Mouse (Mus musculus): Measurements from ENCODE around the gene Hbb-bs. TPM values are rescaled to one million over a fixed set of nuclear protein-coding genes. Genes with fewer than 3 reads are reported as not detected.

Gene Hbb-bs
- polyA plus RNA-seq (2015; fragmentation: Nextera tagmentation; extraction: Ambion mirVana), result 4,647 and 5,279 TPM in 2 replicates

DNA sequence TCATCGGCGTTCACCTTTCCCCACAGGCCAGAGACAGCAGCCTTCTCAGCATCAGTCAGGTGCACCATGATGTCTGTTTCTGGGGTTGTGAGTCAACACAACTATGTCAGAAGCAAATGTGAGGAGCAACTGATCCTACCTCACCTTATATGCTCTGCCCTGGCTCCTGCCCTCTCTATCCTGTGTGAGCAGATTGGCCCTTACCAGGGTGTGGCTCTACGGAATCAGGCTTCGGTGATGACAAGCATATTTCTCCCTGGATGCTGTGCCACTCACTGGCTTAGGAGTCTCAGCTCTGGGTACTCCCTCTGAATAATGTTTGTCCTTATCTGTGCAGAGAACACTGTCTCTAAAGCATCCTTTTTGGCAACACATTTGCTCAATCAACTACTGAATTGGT, at the start of gene Hbb-bs:
Gene Hbb-bs (minus strand): TSS at position 289 of the 400 bp plus-strand sequence.
- H3K4me2 ChIP-seq, result no peak within 1 kb of the TSS
- H3K27me3 ChIP-seq (replicated peaks), result no peaks in the 10 kb centered on the region
- WGBS, result 94% methylated on average over 4 of the region's 4 CpGs
- no peak for ATAC-seq (ENCODE audit: low FRiP score)
- no peak within 1 kb of the TSS for H3K27ac ChIP-seq (replicated peaks)
- no peak within 1 kb of the TSS for H3K9ac ChIP-seq (replicated peaks)
- H3K9me3 ChIP-seq (replicated peaks), result no peaks in the 10 kb centered on the region
- H3K36me3 ChIP-seq, result no peaks in the 10 kb centered on the region
- no peaks in the 10 kb centered on the region for H3K4me1 ChIP-seq
- no peak within 1 kb of the TSS for H3K4me3 ChIP-seq (replicated peaks)

DNA sequence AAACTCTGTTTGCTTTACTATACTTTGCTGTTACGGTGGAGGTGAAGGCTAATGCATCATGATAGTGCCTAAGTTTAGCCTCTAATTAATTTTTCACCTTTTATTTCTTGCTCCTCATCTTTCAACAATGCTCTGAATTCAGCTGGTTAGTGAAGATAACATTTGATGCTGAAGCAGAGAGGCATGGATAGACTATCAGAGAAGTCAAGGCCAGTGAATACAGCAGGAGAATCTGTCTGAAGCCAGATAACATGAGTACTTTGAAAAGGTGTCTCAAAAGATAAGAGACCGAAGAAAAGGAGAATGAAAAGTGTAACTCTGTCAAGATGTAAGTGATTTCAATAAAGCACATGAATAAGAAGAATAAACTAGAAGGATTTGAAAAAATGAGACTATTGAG, 49.2 kb upstream of the Hbb-bs start:
- Histone ChIP-seq H3K4me3 (replicated peaks) (no peak overlapping the region), H3K4me2 (no peak overlapping the region), H3K27me3 (replicated peaks) (no peaks in the 10 kb centered on the region), H3K27ac (replicated peaks) (no peak overlapping the region), H3K4me1 (no peaks in the 10 kb centered on the region), H3K9ac (replicated peaks) (no peak overlapping the region), H3K36me3 (no peaks in the 10 kb centered on the region), H3K9me3 (replicated peaks) (no peaks in the 10 kb centered on the region)
- WGBS, result 95% methylated on average over 2 of the region's 2 CpGs
- no peak for ATAC-seq (ENCODE audit: low FRiP score)

DNA sequence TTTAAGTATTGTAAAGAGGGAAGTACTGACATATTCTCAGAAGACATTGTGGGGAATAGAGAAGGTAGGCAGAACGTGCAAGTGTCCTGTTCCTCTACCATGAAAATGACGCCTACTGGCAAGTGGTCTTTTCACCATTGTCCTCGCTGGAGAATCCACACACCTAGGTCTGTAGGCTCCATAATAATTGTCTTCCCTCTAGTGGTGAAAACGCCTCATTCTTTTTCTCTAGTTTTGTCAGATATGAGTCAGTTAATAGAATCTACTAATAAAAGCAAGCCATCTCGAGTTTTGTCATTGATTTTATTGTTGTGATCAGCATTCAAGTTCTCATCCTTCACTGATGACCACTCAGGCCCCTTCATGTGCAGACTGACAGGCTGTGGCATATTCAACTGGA, 46.6 kb upstream of the Hbb-bs start:
- Histone ChIP-seq H3K27ac (replicated peaks) (no peak overlapping the region), H3K4me2 (no peak overlapping the region), H3K27me3 (replicated peaks) (no peaks in the 10 kb centered on the region), H3K36me3 (no peaks in the 10 kb centered on the region), H3K9me3 (replicated peaks) (no peaks in the 10 kb centered on the region), H3K9ac (replicated peaks) (no peak overlapping the region), H3K4me3 (replicated peaks) (no peak overlapping the region), H3K4me1 (no peaks in the 10 kb centered on the region)
- WGBS, result 58% methylated on average over 5 of the region's 5 CpGs
- no peak for ATAC-seq (ENCODE audit: low FRiP score)

DNA sequence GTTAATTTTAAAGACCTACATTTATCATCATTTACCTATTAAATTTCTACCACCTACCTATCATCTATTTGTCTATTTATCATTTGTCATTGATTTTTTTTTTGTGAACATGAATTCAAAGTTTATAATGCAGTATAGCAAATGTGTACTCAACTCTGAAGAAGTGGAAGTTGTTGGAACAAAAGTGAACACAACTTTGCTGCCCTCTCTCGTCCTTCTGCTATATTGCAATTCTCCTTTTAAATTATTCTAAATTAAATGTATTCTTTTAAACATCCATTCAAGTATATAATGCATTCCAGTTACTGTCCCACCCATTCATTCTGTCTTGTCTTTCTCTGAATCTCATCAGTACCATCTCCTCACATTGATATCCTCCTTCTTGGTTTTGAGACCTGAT, 45.2 kb upstream of the Hbb-bs start:
- Histone ChIP-seq H3K4me2 (no peak overlapping the region), H3K9ac (replicated peaks) (no peak overlapping the region), H3K27ac (replicated peaks) (no peak overlapping the region), H3K4me1 (no peaks in the 10 kb centered on the region), H3K4me3 (replicated peaks) (no peak overlapping the region), H3K27me3 (replicated peaks) (no peaks in the 10 kb centered on the region), H3K9me3 (replicated peaks) (no peaks in the 10 kb centered on the region), H3K36me3 (no peaks in the 10 kb centered on the region)
- 11% methylated on average over 1 of the region's 1 CpGs for WGBS
- ATAC-seq (ENCODE audit: low FRiP score), result no peak

DNA sequence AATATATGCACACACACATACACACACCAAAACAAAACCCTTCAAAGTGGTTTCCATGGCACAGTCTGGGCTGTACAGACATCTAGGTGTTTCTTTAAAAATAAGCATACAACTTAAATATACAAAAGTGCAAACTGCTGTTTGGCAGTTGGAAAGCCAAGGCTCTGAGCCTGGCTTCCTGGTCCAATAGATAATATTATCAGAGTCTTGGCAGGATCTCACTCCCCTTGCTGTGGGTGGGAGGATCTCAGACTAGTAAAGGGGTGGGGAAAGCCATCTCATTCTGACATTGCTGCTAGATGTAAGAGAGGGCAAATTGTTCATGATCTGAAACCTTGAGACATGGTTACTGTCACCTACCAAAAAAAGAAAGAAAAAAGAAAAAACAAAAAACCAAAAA, 42.8 kb upstream of the Hbb-bs start:
- H3K9ac ChIP-seq (replicated peaks), result no peak overlapping the region
- H3K4me2 ChIP-seq, result no peak overlapping the region
- no peaks in the 10 kb centered on the region for H3K4me1 ChIP-seq
- no peaks in the 10 kb centered on the region for H3K36me3 ChIP-seq
- no peaks in the 10 kb centered on the region for H3K27me3 ChIP-seq (replicated peaks)
- no peak overlapping the region for H3K27ac ChIP-seq (replicated peaks)
- no peaks in the 10 kb centered on the region for H3K9me3 ChIP-seq (replicated peaks)
- ATAC-seq (ENCODE audit: low FRiP score), result no peak
- no peak overlapping the region for H3K4me3 ChIP-seq (replicated peaks)

DNA sequence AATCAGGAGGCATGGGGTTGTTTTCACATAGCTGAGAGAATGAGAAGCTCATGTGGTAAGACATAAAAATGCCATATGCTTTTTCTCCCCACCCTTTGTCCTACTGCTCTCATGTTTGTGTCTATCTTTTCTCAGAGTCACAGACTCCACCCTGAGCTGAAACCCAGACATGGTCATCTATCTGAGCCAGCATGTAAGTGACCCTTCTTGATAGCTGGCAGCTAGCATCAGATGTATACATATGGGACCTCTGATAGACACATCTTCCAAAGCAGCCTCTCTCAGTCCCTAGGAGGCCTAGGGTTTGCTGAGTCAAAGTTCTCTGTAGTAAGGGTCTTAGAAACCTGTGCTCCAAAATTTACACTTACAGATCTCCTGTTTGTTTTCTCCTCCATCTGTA, 37.8 kb upstream of the Hbb-bs start:
- no peak for ATAC-seq (ENCODE audit: low FRiP score)
- Histone ChIP-seq H3K9me3 (replicated peaks) (no peaks in the 10 kb centered on the region), H3K4me1 (no peaks in the 10 kb centered on the region), H3K4me2 (no peak overlapping the region), H3K36me3 (no peaks in the 10 kb centered on the region), H3K4me3 (replicated peaks) (no peak overlapping the region), H3K9ac (replicated peaks) (no peak overlapping the region), H3K27ac (replicated peaks) (no peak overlapping the region), H3K27me3 (replicated peaks) (no peaks in the 10 kb centered on the region)

DNA sequence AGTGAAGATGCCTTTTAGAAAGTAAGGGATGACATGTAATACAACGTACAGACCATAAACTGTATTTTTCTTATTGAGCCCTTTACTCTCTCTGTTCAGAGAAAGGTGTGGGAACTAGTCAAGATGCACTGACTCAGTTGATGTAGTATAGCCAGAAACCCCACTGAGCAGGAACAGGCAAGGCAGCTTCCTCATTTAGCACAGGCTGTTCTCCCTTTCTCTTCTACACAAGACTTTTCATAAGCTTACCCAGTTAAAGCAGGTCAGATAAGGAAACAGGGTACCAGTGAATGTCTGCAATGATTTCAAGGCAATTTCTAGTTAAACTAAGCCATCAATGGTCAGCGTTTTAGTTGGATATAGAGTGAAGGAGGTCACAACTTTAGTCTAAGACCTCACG, 33.6 kb upstream of the Hbb-bs start:
- Histone ChIP-seq H3K9me3 (replicated peaks) (no peaks in the 10 kb centered on the region), H3K27me3 (replicated peaks) (no peaks in the 10 kb centered on the region), H3K9ac (replicated peaks) (no peak overlapping the region), H3K36me3 (no peaks in the 10 kb centered on the region), H3K4me1 (no peaks in the 10 kb centered on the region), H3K27ac (replicated peaks) (no peak overlapping the region), H3K4me3 (replicated peaks) (no peak overlapping the region), H3K4me2 (no peak overlapping the region)
- no peak for ATAC-seq (ENCODE audit: low FRiP score)
- WGBS, result 88% methylated on average over 3 of the region's 3 CpGs

DNA sequence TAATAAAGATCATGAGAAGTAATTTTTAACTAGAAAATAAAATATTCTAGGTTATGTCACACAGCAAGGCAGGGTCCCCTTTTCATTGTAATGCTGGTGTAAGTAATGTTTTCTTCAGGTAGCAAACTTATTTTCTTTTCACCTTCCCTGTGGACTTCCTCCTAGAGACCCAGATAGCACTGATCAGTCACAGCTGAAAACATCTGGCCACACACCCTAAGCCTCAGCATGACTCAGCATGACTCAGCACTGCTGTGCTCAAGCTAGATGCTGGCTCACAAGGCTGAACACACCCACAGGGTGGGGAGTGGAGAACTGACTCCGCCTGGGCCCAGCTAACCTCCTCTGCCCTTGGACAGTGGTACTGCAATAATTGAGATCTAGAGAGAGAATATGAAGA, 33.0 kb upstream of the Hbb-bs start:
- Histone ChIP-seq H3K9me3 (replicated peaks) (no peaks in the 10 kb centered on the region), H3K36me3 (no peaks in the 10 kb centered on the region), H3K4me3 (replicated peaks) (no peak overlapping the region), H3K27me3 (replicated peaks) (no peaks in the 10 kb centered on the region), H3K27ac (replicated peaks) (no peak overlapping the region), H3K9ac (replicated peaks) (no peak overlapping the region), H3K4me1 (no peaks in the 10 kb centered on the region), H3K4me2 (no peak overlapping the region)
- no peak for ATAC-seq (ENCODE audit: low FRiP score)
- WGBS, result 62% methylated on average over 1 of the region's 1 CpGs

DNA sequence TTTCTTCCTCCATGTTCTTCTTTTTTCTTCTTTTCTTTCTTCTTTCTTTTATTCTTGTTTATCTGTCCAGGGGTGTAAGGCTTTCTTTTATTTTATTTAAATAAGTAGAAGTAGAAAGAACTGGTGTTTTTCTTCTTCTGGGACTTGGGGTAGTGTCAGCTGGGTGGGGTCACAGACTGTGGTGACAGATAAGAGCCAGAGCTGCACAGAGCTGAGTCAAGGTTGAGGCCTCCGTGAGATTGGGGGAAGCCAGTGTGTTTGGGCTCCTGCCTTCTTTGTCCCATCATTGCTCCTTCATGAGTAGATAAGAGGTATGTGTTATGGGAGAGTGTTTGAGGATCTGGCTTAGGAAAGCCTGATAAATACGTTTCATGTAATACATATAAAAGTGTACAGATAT, 31.2 kb upstream of the Hbb-bs start:
- H3K4me2 ChIP-seq, result no peak overlapping the region
- no peaks in the 10 kb centered on the region for H3K9me3 ChIP-seq (replicated peaks)
- no peaks in the 10 kb centered on the region for H3K36me3 ChIP-seq
- H3K27me3 ChIP-seq (replicated peaks), result no peaks in the 10 kb centered on the region
- WGBS, result 81% methylated on average over 2 of the region's 2 CpGs
- H3K27ac ChIP-seq (replicated peaks), result no peak overlapping the region
- H3K9ac ChIP-seq (replicated peaks), result no peak overlapping the region
- H3K4me3 ChIP-seq (replicated peaks), result no peak overlapping the region
- ATAC-seq (ENCODE audit: low FRiP score), result no peak
- no peaks in the 10 kb centered on the region for H3K4me1 ChIP-seq

DNA sequence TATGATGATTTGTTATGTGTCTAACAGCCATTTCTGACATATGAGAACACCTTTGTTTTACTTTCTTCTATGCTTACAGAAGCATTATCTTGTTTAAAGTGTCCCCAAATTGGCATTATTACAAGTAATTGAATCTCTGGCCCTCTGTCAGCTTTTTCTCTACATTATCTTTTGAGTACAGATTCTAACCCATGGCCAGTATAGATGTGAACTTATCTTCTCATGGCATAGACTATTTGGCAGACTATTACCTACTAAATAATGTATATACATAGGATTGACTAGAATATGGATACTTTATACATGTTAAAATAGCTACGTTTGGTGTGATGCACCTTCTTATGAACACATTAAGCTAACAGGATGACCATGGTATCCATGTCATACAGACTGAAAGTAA, 26.8 kb upstream of the Hbb-bs start:
- Histone ChIP-seq H3K9ac (replicated peaks) (no peak overlapping the region), H3K36me3 (no peaks in the 10 kb centered on the region), H3K4me1 (no peaks in the 10 kb centered on the region), H3K4me2 (no peak overlapping the region), H3K4me3 (replicated peaks) (no peak overlapping the region), H3K27me3 (replicated peaks) (no peaks in the 10 kb centered on the region), H3K9me3 (replicated peaks) (no peaks in the 10 kb centered on the region), H3K27ac (replicated peaks) (no peak overlapping the region)
- WGBS, result 91% methylated on average over 1 of the region's 1 CpGs
- no peak for ATAC-seq (ENCODE audit: low FRiP score)

DNA sequence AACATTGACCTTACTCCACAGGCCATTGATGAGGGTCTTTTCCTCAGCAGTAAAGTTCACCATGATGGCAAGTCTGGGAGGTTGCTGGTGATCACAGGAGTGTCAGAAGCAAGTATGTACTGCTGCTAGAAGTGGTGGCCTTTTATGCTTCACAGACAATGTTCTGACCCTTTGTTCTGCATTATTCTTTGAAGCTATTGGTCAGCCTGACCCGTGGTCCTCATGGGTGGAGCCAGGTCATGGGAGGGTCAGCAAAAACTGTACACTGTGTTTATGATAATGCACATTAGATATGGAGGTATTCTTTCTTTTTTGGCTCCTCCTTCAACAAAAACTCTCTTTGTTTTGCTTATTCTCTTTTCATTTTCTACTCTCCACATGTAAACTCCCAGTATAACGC, 25.2 kb upstream of the Hbb-bs start, which contains the start of gene Hbb-y:
Gene Hbb-y (minus strand): TSS at position 127 of the 400 bp plus-strand sequence.
- no peaks in the 10 kb centered on the region for H3K36me3 ChIP-seq
- no peak within 1 kb of the TSS for H3K27ac ChIP-seq (replicated peaks)
- no peaks in the 10 kb centered on the region for H3K27me3 ChIP-seq (replicated peaks)
- no peak within 1 kb of the TSS for H3K9ac ChIP-seq (replicated peaks)
- H3K4me1 ChIP-seq, result no peaks in the 10 kb centered on the region
- H3K4me2 ChIP-seq, result no peak within 1 kb of the TSS
- no peak for ATAC-seq (ENCODE audit: low FRiP score)
- H3K4me3 ChIP-seq (replicated peaks), result no peak within 1 kb of the TSS
- H3K9me3 ChIP-seq (replicated peaks), result no peaks in the 10 kb centered on the region
- WGBS, result 70% methylated on average over 2 of the region's 2 CpGs

DNA sequence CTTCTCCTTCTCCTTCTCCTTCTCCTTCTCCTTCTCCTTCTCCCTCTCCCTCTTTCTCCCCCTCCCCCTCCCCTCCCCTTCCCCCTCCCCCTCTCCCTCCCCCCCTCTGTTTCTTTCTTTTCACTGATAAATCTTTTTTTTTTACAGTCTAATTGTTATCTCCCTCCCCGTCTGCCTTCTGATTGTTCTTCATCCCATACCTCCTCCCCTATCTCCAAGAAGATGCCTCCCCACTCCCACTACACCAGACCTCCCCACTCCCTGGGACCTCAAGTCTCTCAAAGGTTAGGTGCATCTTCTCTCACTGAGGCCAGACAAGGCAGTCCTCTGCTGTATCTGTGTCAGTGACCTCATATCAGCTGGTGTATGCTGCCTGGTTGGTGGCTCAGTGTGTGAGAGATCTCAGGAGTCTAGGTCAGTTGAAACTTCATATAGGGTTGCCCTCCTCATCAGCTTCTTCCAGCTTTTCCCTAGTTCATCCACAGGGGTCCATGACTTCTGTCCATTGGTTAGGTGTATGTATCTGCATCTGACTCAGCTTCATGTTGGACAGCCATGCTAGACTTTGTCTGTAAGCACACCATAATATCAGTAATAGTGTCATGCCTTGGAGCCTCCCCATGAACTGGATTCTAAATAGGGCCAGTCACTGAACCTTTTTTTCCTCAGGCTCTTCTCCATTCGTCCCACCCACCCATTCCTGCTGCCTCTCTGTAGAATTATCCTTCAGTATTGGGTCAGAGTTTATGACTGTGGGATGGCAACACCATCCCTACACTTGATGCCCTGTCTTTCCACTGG, 16.8 kb upstream of the Hbb-bs start:
- no peak for ATAC-seq (ENCODE audit: low FRiP score)
- Histone ChIP-seq H3K4me2 (no peak overlapping the region), H3K4me3 (replicated peaks) (no peak overlapping the region), H3K9me3 (replicated peaks) (no peaks in the 10 kb centered on the region), H3K27ac (replicated peaks) (no peak overlapping the region), H3K36me3 (no peaks in the 10 kb centered on the region), H3K9ac (replicated peaks) (no peak overlapping the region), H3K27me3 (replicated peaks) (no peaks in the 10 kb centered on the region), H3K4me1 (no peaks in the 10 kb centered on the region)
- WGBS, result 63% methylated on average over 2 of the region's 2 CpGs
